ENCODE assay signal across 9 mouse cellular contexts in the genomic region with DNA sequence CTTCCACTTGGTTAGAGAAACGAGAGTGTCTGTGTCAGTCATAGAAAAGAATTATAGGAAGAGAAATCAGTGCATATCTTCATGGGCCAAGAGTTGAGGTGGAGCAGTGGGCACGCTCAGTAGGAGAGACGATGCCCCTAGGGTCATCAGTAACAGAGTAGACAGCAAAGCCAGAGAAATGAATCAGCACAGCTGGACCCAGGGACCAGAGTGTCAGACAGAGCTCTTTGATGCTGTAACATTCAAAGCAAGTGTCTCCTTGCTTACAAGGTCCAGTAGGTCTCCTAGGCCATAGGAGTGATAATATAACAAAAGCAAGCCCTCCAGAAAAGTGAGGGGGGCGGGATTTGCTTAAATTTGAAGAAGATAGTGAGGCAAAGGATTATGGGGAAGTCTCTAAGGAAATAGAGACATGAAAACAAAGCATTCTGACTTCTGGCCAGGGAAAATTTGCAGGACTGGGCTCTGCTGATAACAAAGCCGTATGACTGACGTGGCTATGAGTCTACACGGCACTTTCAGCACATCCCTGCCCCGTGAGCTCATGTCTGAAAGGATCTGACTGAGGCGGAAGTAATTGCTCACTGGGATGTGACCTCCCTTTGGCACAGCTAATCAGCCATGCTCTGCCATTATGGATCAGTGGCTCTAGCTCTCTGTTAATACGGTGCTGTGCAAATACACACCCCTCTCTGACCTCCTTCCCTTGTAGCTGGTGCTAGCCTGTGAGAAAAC.
A peak's percentile ranks its signal among the peaks of the same experiment; 100 is the strongest.
DNase-seq lines count a peak whose midpoint lies in the region; ATAC-seq and TF ChIP-seq lines count a peak whose summit lies in the region.
"Had no signal": no experiment of that assay in that cellular context is flagged by ENCODE, and none has a peak within 500 bp of the region (broad histone marks: within the 10 kb centered on the region; RNA-seq: fewer than 3 reads in every experiment).

No protein-coding gene starts in this region.

- no peaks in the 10 kb centered on the region for H3K27me3 ChIP-seq in Patski
- no peaks in the 10 kb centered on the region for H3K27me3 ChIP-seq in forebrain, embryonic 15.5 days
- H3K27me3 ChIP-seq in midbrain, embryonic 12.5 days = peaks cover 7% of the 10 kb centered on the region; the same call in 1 of the 2 replicates
- H3K27me3 ChIP-seq: liver, embryonic 12.5 days had no signal

- in situ Hi-C loops in Patski (cut with MboI; ENCODE audit: low pct_unique_long_range_greater_than_20kb) = no loop called here

- no peak overlapping the region for H3K27ac ChIP-seq in forebrain, embryonic 15.5 days (replicated peaks)
- H3K27ac ChIP-seq in midbrain, embryonic 12.5 days (replicated peaks) = peak overlapping the region; percentile 30; the same call in 1 of the 2 replicates
- H3K27ac ChIP-seq: liver, embryonic 12.5 days had no signal

- H3K9ac ChIP-seq in forebrain, embryonic 15.5 days (replicated peaks) = no peak overlapping the region
- H3K9ac ChIP-seq in midbrain, embryonic 12.5 days (replicated peaks) = no peak overlapping the region
- H3K9ac ChIP-seq: liver, embryonic 12.5 days had no signal

- DNase-seq in MEL-GATA-1-ER (ENCODE audit: extremely low read depth, low read depth) (peak; percentile 79), Patski (ENCODE audit: low read depth, low spot score) (peak; percentile 28)
- DNase-seq in urinary bladder, postnatal 10 days (ENCODE audit: low spot score) = no peak
- DNase-seq in thymus, adult 18-20 months = no peak
- DNase-seq: kidney, adult 8-10 months had no signal

- peaks cover 9% of the 10 kb centered on the region for H3K4me1 ChIP-seq in forebrain, embryonic 15.5 days
- H3K4me1 ChIP-seq in midbrain, embryonic 12.5 days = peaks cover 10% of the 10 kb centered on the region
- H3K4me1 ChIP-seq: liver, embryonic 12.5 days had no signal

- H3K4me3 ChIP-seq in forebrain, embryonic 15.5 days = no peak overlapping the region
- no peak overlapping the region for H3K4me3 ChIP-seq in midbrain, embryonic 12.5 days
- H3K4me3 ChIP-seq: liver, embryonic 12.5 days had no signal

- POLR2A ChIA-PET in Patski (lab: Charles Lee) = no interaction called here

- H3K9me3 ChIP-seq in forebrain, embryonic 15.5 days = no peaks in the 10 kb centered on the region
- no peaks in the 10 kb centered on the region for H3K9me3 ChIP-seq in midbrain, embryonic 12.5 days
- H3K9me3 ChIP-seq: liver, embryonic 12.5 days had no signal

- H3K36me3 ChIP-seq in forebrain, embryonic 15.5 days = no peaks in the 10 kb centered on the region
- no peaks in the 10 kb centered on the region for H3K36me3 ChIP-seq in midbrain, embryonic 12.5 days
- H3K36me3 ChIP-seq: liver, embryonic 12.5 days had no signal

- TF ChIP-seq CTCF in Patski (IDR thresholded peaks at IDR 0.05) = no peak

- CTCF ChIA-PET in Patski (lab: Charles Lee) = interaction anchor here (1.2 kb wide), 2 partner anchors 10 to 36 kb away, joined by 4 read pairs; no protein-coding TSS in a partner anchor

- no peak overlapping the region for H3K4me2 ChIP-seq in forebrain, embryonic 15.5 days (replicated peaks)
- H3K4me2 ChIP-seq in midbrain, embryonic 12.5 days (replicated peaks) = 0 out of 2 replicates have a peak overlapping the region, but pooled peaks have one; percentile 1
- H3K4me2 ChIP-seq: liver, embryonic 12.5 days had no signal

- 26% methylated on average over 10 of the region's 10 CpGs for WGBS in forebrain, embryonic 15.5 days
- 28% methylated on average over 10 of the region's 10 CpGs for WGBS in midbrain, embryonic 12.5 days

- peak; percentile 62 for ATAC-seq in Patski
- ATAC-seq in forebrain, embryonic 15.5 days (replicated peaks) = peak; percentile 51; the same call in 1 of the 2 replicates
- peak; percentile 78 for ATAC-seq in midbrain, embryonic 12.5 days (ENCODE audit: low FRiP score, low read depth)
- ATAC-seq in CD4-positive, CD25-positive, alpha-beta regulatory T cell, adult 4 months = no peak
- ATAC-seq: liver, embryonic 12.5 days had no signal

Comparison
In these comparisons a context has a peak if more than half of its experiments do, and no peak if none do; other contexts are left out.
1. DNase-seq: peak in MEL-GATA-1-ER (single experiment) and Patski (single experiment); none in urinary bladder, postnatal 10 days (single experiment) and thymus, adult 18-20 months (0 of 2).